Comparison of ENCODE assay signal across 24 mouse cellular contexts in genomic region chr6:53733999-53734398, GRCm38 (mm10).
DNase-seq lines count a peak whose midpoint lies in the region; ATAC-seq and TF ChIP-seq lines count a peak whose summit lies in the region.
"Had no signal": no experiment of that assay in that cellular context is flagged by ENCODE, and none has a peak within 500 bp of the region (broad histone marks: within the 10 kb centered on the region; RNA-seq: fewer than 3 reads in every experiment).

No protein-coding gene starts in this region.

- no peaks in the 10 kb centered on the region for H3K27me3 ChIP-seq in kidney, embryonic 15.5 days
- no peaks in the 10 kb centered on the region for H3K27me3 ChIP-seq in Patski
- H3K27me3 ChIP-seq: hindbrain, embryonic 13.5 days; limb, embryonic 13.5 days; liver, embryonic 12.5 days; midbrain, embryonic 13.5 days; neural tube, embryonic 13.5 days had no signal

- H3K9ac ChIP-seq in kidney, embryonic 15.5 days: no peak overlapping the region
- H3K9ac ChIP-seq: hindbrain, embryonic 13.5 days; limb, embryonic 13.5 days; liver, embryonic 12.5 days; liver, postnatal 0 days; midbrain, embryonic 13.5 days; neural tube, embryonic 13.5 days had no signal

- no peaks in the 10 kb centered on the region for H3K9me3 ChIP-seq in kidney, embryonic 15.5 days (replicated peaks)
- H3K9me3 ChIP-seq: hindbrain, embryonic 13.5 days; limb, embryonic 13.5 days; liver, embryonic 12.5 days; midbrain, embryonic 13.5 days; neural tube, embryonic 13.5 days had no signal

- peaks cover 31% of the 10 kb centered on the region for H3K4me1 ChIP-seq in kidney, embryonic 15.5 days
- H3K4me1 ChIP-seq: hindbrain, embryonic 13.5 days; liver, embryonic 12.5 days; midbrain, embryonic 13.5 days had no signal

- peak; percentile 31 for DNase-seq in embryo, embryonic 10.5 days (ENCODE audit: low spot score)
- no peak for DNase-seq in embryo, embryonic 9.5 days (ENCODE audit: extremely low spot score)
- no peak for DNase-seq in kidney, adult 18-20 months
- DNase-seq in Patski (ENCODE audit: low read depth, low spot score): peak; percentile 77
- peak; percentile 23 to 41 for DNase-seq in kidney, postnatal 4 days
- DNase-seq in cerebellum, adult 18-20 months: no peak
- no peak for DNase-seq in layer of hippocampus, postnatal 10 days (ENCODE audit: low spot score in 2 of 2)
- DNase-seq: adrenal gland, postnatal 25 days; cerebellum, adult 2 months; cerebellum, postnatal 14 days; liver, postnatal 0 days; lung, postnatal 36 days; thymus, postnatal 14 days had no signal

- peak overlapping the region; percentile 45 for H3K27ac ChIP-seq in kidney, embryonic 15.5 days
- H3K27ac ChIP-seq: hindbrain, embryonic 13.5 days; layer of hippocampus, adult 2 months; limb, embryonic 13.5 days; liver, embryonic 12.5 days; midbrain, embryonic 13.5 days; neural tube, embryonic 13.5 days had no signal

- ATAC-seq in kidney, embryonic 15.5 days (replicated peaks; ENCODE audit: low FRiP score): peak; percentile 44; the same call in 1 of the 2 replicates
- peak; percentile 57 for ATAC-seq in Patski
- ATAC-seq: forebrain, embryonic 16.5 days; intestine, embryonic 16.5 days; liver, embryonic 12.5 days; liver, postnatal 0 days; midbrain, embryonic 13.5 days had no signal

- CTCF ChIA-PET in Patski (lab: Charles Lee): interaction anchor here (0.8 to 2.3 kb wide), 3 partner anchors 26 to 59 kb away, joined by 3 to 8 read pairs (median 3); no protein-coding TSS in a partner anchor

- no peak overlapping the region for H3K4me3 ChIP-seq in kidney, embryonic 15.5 days (replicated peaks)
- H3K4me3 ChIP-seq: erythroblast, embryonic 14.5 days; hindbrain, embryonic 13.5 days; layer of hippocampus, adult 2 months; limb, embryonic 13.5 days; liver, embryonic 12.5 days; midbrain, embryonic 13.5 days; neural tube, embryonic 13.5 days had no signal

- H3K36me3 ChIP-seq in kidney, embryonic 15.5 days: no peaks in the 10 kb centered on the region
- H3K36me3 ChIP-seq: G1E; hindbrain, embryonic 13.5 days; limb, embryonic 13.5 days; liver, embryonic 12.5 days; midbrain, embryonic 13.5 days; neural tube, embryonic 13.5 days had no signal

- POLR2A ChIA-PET in Patski (lab: Charles Lee): interaction anchor here (1.2 kb wide), 1 partner anchor 11 kb away, joined by 4 read pairs; no protein-coding TSS in a partner anchor

- 26% methylated on average over 4 of the region's 4 CpGs for WGBS in kidney, embryonic 15.5 days

- H3K4me2 ChIP-seq in kidney, embryonic 15.5 days: no peak overlapping the region
- H3K4me2 ChIP-seq: hindbrain, embryonic 13.5 days; limb, embryonic 13.5 days; liver, embryonic 12.5 days; midbrain, embryonic 13.5 days; neural tube, embryonic 13.5 days had no signal

- in situ Hi-C loops in Patski (cut with MboI; ENCODE audit: low pct_unique_long_range_greater_than_20kb): loop anchor here (5.0 to 10.0 kb wide), 2 partner anchors 43 to 601 kb away; no protein-coding TSS in a partner anchor

- no peak for TF ChIP-seq CTCF in Patski (IDR thresholded peaks at IDR 0.05)

Comparison
In these comparisons a context has a peak if more than half of its experiments do, and no peak if none do; other contexts are left out.
1. DNase-seq: peak in embryo, embryonic 10.5 days (single experiment), Patski (single experiment) and kidney, postnatal 4 days (2 of 2); none in embryo, embryonic 9.5 days (single experiment), kidney, adult 18-20 months (single experiment), cerebellum, adult 18-20 months (0 of 2) and layer of hippocampus, postnatal 10 days (0 of 2).